Comparison of ENCODE assay signal across 9 mouse cellular contexts in the genomic region with DNA sequence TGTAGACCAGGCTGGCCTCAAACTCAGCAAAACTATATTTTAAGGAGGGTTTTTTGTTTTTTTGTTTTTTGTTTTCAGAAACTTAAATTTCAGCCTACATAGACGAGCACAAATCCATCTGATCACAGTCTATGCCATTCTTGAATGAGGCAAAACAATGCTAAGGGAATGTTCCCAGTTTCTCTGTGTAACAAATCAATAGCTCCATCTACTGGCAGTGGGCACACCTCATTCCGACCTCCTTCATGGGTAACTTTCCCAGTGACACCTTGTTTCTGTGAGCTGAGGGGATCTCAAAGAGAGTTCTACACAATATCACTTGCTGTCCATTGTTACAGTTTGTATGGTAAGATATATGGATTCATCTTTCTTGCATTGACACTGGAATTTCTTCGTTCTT.
A peak's percentile ranks its signal among the peaks of the same experiment; 100 is the strongest.
DNase-seq lines count a peak whose midpoint lies in the region; ATAC-seq and TF ChIP-seq lines count a peak whose summit lies in the region.
"Had no signal": no experiment of that assay in that cellular context is flagged by ENCODE, and none has a peak within 500 bp of the region (broad histone marks: within the 10 kb centered on the region; RNA-seq: fewer than 3 reads in every experiment).

No protein-coding gene starts in this region.

- no peak overlapping the region for H3K4me3 ChIP-seq in forebrain, embryonic 11.5 days (ENCODE audit: low read depth, low read length)
- H3K4me3 ChIP-seq in forebrain, embryonic 15.5 days, result no peak overlapping the region
- no peak overlapping the region for H3K4me3 ChIP-seq in lung, adult 2 months (replicated peaks; ENCODE audit: extremely low read depth, low read depth, low read length)
- H3K4me3 ChIP-seq in forebrain, postnatal 0 days (ENCODE audit: low read depth, low read length), result no peak overlapping the region
- H3K4me3 ChIP-seq: myocyte had no signal

- H3K4me1 ChIP-seq in forebrain, embryonic 11.5 days (replicated peaks; ENCODE audit: control insufficient read depth, insufficient read depth, low read length), result no peaks in the 10 kb centered on the region
- no peaks in the 10 kb centered on the region for H3K4me1 ChIP-seq in forebrain, embryonic 15.5 days
- no peaks in the 10 kb centered on the region for H3K4me1 ChIP-seq in lung, adult 2 months (ENCODE audit: control insufficient read depth, insufficient read depth, low read length)
- no peaks in the 10 kb centered on the region for H3K4me1 ChIP-seq in forebrain, postnatal 0 days (ENCODE audit: insufficient read depth)

- no peaks in the 10 kb centered on the region for H3K27me3 ChIP-seq in forebrain, embryonic 11.5 days (ENCODE audit: control insufficient read depth, insufficient read depth, low read length)
- H3K27me3 ChIP-seq in forebrain, embryonic 15.5 days, result no peaks in the 10 kb centered on the region
- no peaks in the 10 kb centered on the region for H3K27me3 ChIP-seq in forebrain, postnatal 0 days (ENCODE audit: insufficient read depth, low read length)

- ATAC-seq in forebrain, embryonic 11.5 days (replicated peaks; ENCODE audit: low FRiP score), result peak; percentile 69; the same call in 1 of the 2 replicates
- ATAC-seq in forebrain, embryonic 15.5 days (replicated peaks), result no peak
- peak; percentile 65 for ATAC-seq in forebrain, postnatal 0 days

- no peaks in the 10 kb centered on the region for H3K36me3 ChIP-seq in forebrain, embryonic 11.5 days (ENCODE audit: control insufficient read depth, insufficient read depth, low read length)
- H3K36me3 ChIP-seq in forebrain, embryonic 15.5 days, result no peaks in the 10 kb centered on the region
- H3K36me3 ChIP-seq in forebrain, postnatal 0 days (ENCODE audit: insufficient read depth), result no peaks in the 10 kb centered on the region

- intact Hi-C loops in gastrocnemius, postnatal 36 days (cut with DNase I), result no loop called here

- TF ChIP-seq CTCF in lung, adult 2 months (IDR thresholded peaks at IDR 0.05; ENCODE audit: insufficient read depth, low read length), result no peak
- peak; percentile 63 for TF ChIP-seq CTCF in forebrain, postnatal 0 days (IDR thresholded peaks at IDR 0.05; ENCODE audit: low read depth)

- DNase-seq in forebrain, embryonic 11.5 days (ENCODE audit: low spot score), result peak; percentile 49
- DNase-seq in lung, postnatal 36 days, result peak; percentile 13
- no peak for DNase-seq in lung, adult 2 months
- peak; percentile 31 for DNase-seq in forebrain, postnatal 0 days
- peak; percentile 12 for DNase-seq in right cerebral cortex, postnatal 14 days
- no peak for DNase-seq in gastrocnemius, postnatal 36 days
- no peak for DNase-seq in c-Kit-positive CD71-positive TER-119-positive erythroid progenitor cells, embryonic 14.5 days (ENCODE audit: low spot score)

- H3K27ac ChIP-seq in forebrain, embryonic 11.5 days (ENCODE audit: low read depth, low read length), result no peak overlapping the region
- H3K27ac ChIP-seq in forebrain, embryonic 15.5 days (replicated peaks), result no peak overlapping the region
- H3K27ac ChIP-seq in forebrain, postnatal 0 days (ENCODE audit: low read depth, low read length), result no peak overlapping the region

- no peak overlapping the region for H3K4me2 ChIP-seq in forebrain, embryonic 11.5 days (ENCODE audit: low read depth, low read length, severe bottlenecking)
- H3K4me2 ChIP-seq in forebrain, embryonic 15.5 days (replicated peaks), result no peak overlapping the region
- H3K4me2 ChIP-seq in forebrain, postnatal 0 days (ENCODE audit: low read depth), result no peak overlapping the region

- 17% methylated on average over 3 of the region's 3 CpGs for WGBS in forebrain, embryonic 11.5 days
- 20% methylated on average over 3 of the region's 3 CpGs for WGBS in forebrain, embryonic 15.5 days
- 13% methylated on average over 3 of the region's 3 CpGs for WGBS in lung, adult 2 months
- 20% methylated on average over 3 of the region's 3 CpGs for WGBS in forebrain, postnatal 0 days

- H3K9me3 ChIP-seq in forebrain, embryonic 11.5 days (ENCODE audit: control insufficient read depth, low read length), result no peaks in the 10 kb centered on the region
- no peaks in the 10 kb centered on the region for H3K9me3 ChIP-seq in forebrain, embryonic 15.5 days
- H3K9me3 ChIP-seq in forebrain, postnatal 0 days (ENCODE audit: low read length), result no peaks in the 10 kb centered on the region

- no peak overlapping the region for H3K9ac ChIP-seq in forebrain, embryonic 11.5 days (ENCODE audit: low read length)
- no peak overlapping the region for H3K9ac ChIP-seq in forebrain, embryonic 15.5 days (replicated peaks)
- H3K9ac ChIP-seq in forebrain, postnatal 0 days, result no peak overlapping the region

- no peak for TF ChIP-seq POLR2A in lung, adult 2 months (IDR thresholded peaks at IDR 0.05; ENCODE audit: borderline replicate concordance, extremely low read depth, low read depth, low read length)

Comparison
In these comparisons a context has a peak if more than half of its experiments do, and no peak if none do; other contexts are left out.
1. DNase-seq: peak in forebrain, embryonic 11.5 days (single experiment), lung, postnatal 36 days (single experiment), forebrain, postnatal 0 days (single experiment) and right cerebral cortex, postnatal 14 days (single experiment); none in lung, adult 2 months (single experiment), gastrocnemius, postnatal 36 days (0 of 2) and c-Kit-positive CD71-positive TER-119-positive erythroid progenitor cells, embryonic 14.5 days (single experiment).